Mouse (Mus musculus) NIH3T3 (cell line): ENCODE results near the gene Pik3ip1.

ENCODE experiments used
- DNase-seq: peaks from one replicate; pipeline ENCODE4 v3.0.0-alpha.2; 2012; ENCODE audit warnings: low read depth

Gene Pik3ip1

GRCm38 (mm10) chr11:3302792-3303191, 27.4 kb upstream of the Pik3ip1 start:
- DNase-seq: no peak

GRCm38 (mm10) chr11:3305821-3306220, 24.4 kb upstream of the Pik3ip1 start:
- no peak for DNase-seq

- DNase-seq: no peak
These were observed 22.3 kb upstream of the Pik3ip1 start for GRCm38 (mm10) chr11:3307875-3308274.

DNA sequence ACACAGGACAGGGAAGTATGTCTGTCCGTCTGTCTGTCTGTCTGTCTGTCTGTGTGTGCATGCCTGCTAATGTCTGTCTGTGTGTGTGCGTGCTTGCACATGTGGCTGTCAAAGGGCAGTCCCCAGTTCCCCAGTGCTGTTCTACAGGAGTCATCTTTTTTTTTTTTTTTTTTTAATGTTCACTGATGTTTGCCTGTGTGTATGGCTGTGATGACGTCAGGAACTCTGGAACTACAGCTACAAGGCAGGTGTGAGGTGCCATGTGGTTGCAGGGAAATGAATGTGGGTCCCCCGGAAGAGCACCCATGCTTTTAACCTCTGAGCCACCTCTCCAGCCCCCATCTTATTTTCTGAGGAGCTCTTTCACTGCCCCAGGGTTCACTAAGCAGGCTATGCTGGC, 20.3 kb upstream of the Pik3ip1 start:
- no peak for DNase-seq

GRCm38 (mm10) chr11:3310789-3311585, 19.2 kb upstream of the Pik3ip1 start:
- peak; percentile 37 for DNase-seq

GRCm38 (mm10) chr11:3311586-3312347, 18.4 kb upstream of the Pik3ip1 start:
- DNase-seq: no peak

GRCm38 (mm10) chr11:3313294-3313693, 16.9 kb upstream of the Pik3ip1 start:
- DNase-seq: no peak

DNA sequence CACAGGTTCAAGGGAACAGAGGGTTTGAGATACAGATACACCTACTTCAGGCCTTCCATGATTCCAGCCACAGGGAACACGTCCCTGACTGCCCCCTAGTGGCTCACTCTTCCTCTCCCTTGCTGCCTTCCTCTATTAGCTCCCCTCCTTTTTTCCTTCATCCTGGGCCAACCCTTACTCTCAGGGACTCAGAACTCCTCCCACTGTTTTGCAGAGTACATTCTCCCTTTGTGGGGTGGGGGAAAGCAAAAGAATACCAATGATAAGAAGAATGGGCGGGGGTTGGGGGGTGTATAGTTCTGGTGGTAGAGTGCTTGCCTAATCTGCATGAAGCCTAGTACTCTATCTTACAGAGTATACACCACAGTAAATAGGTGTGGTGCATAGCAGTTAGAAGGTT, 16.1 kb upstream of the Pik3ip1 start:
- DNase-seq: peak; percentile 86

GRCm38 (mm10) chr11:3318286-3318685, 11.9 kb upstream of the Pik3ip1 start:
- DNase-seq: peak; percentile 71

GRCm38 (mm10) chr11:3328271-3328670, 1.9 kb upstream of the Pik3ip1 start:
- no peak for DNase-seq

- no peak for DNase-seq
These were observed 1.1 kb upstream of the Pik3ip1 start for GRCm38 (mm10) chr11:3328806-3329775.

- DNase-seq: peak; percentile 96
These were observed 365 bp downstream of the Pik3ip1 start for GRCm38 (mm10) chr11:3330566-3330965.

DNA sequence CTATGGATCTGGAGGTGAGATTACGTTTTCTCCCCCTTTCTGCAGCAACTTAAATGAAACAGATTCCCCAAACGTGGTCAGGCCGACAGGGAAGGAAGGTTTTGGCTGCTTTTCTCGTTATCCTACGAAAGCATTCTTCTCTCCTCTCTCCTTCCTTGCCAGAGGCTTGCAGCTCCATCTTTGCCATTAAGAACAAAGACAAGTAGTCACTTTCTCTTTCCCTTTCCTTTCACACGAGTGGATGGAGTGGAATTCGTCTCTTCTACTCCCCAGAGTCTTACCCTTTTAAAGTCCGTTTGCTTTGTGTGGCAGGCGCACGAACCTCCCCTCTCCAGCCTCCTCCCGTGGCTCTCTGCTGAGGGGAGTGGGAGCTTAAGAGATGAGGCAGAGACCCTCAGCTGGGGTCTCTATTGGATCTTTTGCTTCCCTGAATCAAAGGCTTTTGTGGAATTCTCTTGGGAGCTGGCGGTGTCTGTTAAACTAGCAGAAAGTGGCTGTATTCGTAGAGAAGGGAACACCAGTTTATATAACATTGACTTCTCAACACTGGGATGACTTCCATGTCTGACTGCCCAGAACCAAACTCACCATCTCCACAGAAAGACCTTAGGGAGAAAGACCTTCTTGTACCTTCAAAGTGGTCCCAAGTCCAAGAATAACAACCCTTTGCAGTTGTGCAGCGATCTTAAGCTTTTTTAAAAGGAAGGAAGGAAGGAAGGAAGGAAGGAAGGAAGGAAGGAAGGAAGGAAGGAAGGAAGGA, 970 bp downstream of the Pik3ip1 start:
- DNase-seq: peak; percentile 40

- DNase-seq: peak; percentile 99
These were observed 1.8 kb downstream of the Pik3ip1 start for GRCm38 (mm10) chr11:3331756-3332642.

DNA sequence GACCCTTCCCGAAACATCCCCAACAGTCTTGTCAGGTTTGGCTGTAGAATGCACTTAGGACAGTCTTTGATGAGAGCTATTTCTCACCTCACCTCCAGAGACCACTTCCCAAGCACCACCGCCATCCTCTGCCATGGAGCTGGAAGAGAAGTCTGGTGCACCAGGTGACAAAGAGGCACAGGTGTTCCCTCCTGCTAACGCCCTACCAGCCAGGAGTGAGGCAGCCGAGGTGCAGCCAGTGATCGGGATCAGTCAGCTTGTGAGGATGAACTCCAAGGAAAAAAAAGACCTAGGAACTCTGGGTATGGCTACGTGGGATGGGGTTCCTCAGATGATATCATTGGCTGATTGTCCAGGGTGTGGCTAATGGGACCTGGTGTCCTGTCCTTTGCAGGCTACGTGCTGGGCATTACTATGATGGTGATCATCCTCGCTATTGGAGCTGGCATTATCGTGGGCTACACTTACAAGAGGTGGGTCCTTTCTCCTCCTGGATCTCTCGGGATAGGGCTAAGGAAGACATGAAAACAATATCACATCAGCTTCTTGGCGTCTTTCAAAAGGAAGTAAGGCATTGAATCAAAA, 3.0 kb downstream of the Pik3ip1 start:
- no peak for DNase-seq

DNA sequence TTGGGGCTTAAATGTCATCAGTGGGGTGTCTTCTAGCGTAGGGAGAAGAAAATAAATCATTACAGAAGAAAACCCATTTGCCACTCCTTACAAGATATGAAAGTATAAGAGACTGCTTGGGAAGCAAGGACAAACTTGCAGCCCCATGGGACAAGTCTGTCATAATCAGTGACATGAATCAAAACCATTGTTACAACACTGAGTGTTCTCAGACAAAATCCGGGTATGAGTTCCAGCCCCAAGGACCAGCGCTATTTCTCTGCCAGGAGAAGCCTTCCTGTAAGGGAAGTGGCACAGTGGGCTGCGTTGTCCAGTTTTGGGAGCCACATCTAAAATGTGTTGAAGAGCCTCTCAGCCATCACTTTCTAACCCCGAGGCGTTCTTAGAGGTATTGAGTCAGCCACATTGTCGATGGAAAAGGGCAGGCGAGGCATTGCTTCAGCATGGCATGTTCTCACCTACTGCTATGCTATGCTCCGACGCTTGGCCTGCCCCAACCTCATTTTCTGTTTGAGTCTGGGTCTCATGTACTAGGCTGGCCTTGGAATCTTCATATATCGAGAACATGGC, 4.0 kb downstream of the Pik3ip1 start:
- no peak for DNase-seq

DNA sequence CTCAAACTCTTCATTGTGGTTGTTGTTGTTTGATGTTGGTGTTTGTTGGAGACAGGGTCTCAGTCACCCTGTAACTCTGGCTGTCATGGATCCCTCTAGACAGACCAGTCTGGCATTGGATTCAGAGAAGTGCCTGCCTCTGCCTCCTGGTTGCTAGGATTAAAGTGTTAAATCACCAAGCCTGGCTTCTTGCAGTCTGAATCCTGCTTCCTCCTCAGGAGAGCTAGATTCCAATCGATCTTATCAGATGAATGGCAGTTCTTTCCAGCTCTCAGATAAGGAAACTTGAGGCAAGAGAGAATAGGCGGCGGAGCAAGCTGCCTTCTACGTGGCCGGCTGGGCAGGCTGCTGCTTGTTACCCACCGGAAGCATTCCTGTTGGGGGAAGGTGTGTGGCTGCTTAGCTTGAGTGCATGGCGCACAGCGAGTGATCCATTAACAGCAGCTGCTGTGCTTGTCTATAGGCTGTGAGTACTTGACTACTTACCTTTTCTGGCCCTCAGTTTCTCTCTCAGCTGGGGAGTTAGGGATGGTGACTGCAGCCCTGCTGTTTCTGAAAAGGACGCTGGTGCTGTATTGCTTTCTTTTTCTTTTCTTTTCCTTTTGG, 4.6 kb downstream of the Pik3ip1 start:
- DNase-seq: no peak

DNA sequence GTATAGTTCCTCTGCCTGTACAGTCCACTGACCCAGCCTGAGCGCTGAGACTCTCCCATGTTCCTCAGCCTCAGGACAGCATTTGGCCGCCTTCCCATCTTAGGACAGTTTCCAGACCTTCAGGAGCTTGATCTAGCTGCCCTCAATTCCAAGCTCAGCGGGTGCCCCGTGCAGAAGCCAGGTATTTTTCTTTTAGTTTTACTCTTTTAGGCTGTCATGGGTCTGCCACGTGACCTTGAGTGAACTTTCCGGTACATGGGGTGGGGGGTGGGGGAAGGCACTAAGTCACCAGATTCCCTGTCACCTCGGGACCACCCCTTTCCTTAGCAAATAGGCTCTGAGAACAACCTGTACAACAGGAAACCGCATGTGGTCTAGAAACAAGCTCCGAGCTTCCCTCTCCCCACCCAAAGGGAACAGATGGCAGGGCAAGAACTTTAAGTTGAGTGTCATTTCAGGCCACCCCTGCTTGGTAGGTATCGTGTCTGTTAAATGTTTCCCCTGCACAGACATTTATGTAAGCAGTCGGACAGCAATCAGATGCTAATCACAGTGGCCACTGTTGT, 5.5 kb downstream of the Pik3ip1 start:
- no peak for DNase-seq

DNA sequence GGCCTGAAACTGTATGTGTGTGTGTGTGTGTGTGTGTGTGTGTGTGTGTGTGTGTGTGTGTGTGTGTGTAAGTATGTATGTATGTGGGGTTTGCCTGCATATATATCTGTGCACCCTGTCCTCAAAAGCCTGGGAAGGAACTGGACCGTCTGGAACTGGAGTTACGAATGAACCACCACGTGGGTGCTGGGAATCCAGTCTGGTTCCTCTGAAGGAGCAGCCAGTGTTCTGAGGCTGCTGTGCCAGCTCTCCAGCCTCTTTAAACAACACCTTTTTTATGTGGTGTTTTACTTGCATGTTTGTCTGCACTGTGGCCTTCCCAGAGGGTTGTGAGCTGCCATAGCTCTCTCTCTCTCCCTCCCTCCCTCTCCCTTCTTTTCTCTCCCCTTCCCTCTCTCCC, 6.4 kb downstream of the Pik3ip1 start:
- DNase-seq: no peak
